Mouse (Mus musculus) neural tube, embryonic 15.5 days (tissue): Measurements from ENCODE around the gene Hist1h4b. TPM values are rescaled to one million over a fixed set of nuclear protein-coding genes. Genes with fewer than 3 reads are reported as not detected.
"Not testable (repeated sequence)": the region's sequence is repeated elsewhere in the genome, so short reads cannot be mapped to it uniquely, and the experiment has no call there.

Experiments
- ATAC-seq: fragments of 200-750 bp; cut with Nextera tagmentation; 2 replicates; pipeline ENCODE4 v1.8.0; 2017; ENCODE audit warnings: mild to moderate bottlenecking, moderate TSS enrichment, moderate library complexity; ENCODE audit not compliant: low FRiP score
- H3K27ac ChIP-seq: fragments of 300-500 bp; sonication (generic); replicated peaks from 2 replicates; pipeline ENCODE4 v1.5.1; 2015; ENCODE audit warnings: mild to moderate bottlenecking, inconsistent platforms
- H3K27me3 ChIP-seq: fragments of 300-500 bp; sonication (generic); replicated peaks from 2 replicates; pipeline ENCODE4 v1.6.1; 2015; ENCODE audit warnings: inconsistent platforms
- H3K36me3 ChIP-seq: fragments of 300-500 bp; sonication (generic); 2 replicates; pipeline ENCODE4 v1.6.1; 2015; ENCODE audit warnings: inconsistent platforms
- H3K4me1 ChIP-seq: fragments of 300-500 bp; sonication (generic); 2 replicates; pipeline ENCODE4 v1.6.1; 2015; ENCODE audit warnings: inconsistent platforms
- H3K4me2 ChIP-seq: fragments of 300-500 bp; sonication (generic); 2 replicates; pipeline ENCODE4 v1.6.1; 2015; ENCODE audit warnings: inconsistent platforms, mild to moderate bottlenecking, moderate library complexity
- H3K4me3 ChIP-seq: fragments of 300-500 bp; sonication (generic); replicated peaks from 2 replicates; pipeline ENCODE4 v1.5.1; 2015; ENCODE audit warnings: mild to moderate bottlenecking, inconsistent platforms
- H3K9ac ChIP-seq: fragments of 300-500 bp; sonication (generic); replicated peaks from 2 replicates; pipeline ENCODE4 v1.6.1; 2015; ENCODE audit warnings: mild to moderate bottlenecking, inconsistent platforms
- H3K9me3 ChIP-seq: fragments of 300-500 bp; sonication (generic); replicated peaks from 2 replicates; pipeline ENCODE4 v1.6.1; 2016; ENCODE audit warnings: inconsistent platforms
- WGBS: fragments of 180-500 bp; shearing (Covaris S2); methylation state at CpG from one replicate; pipeline ENCODE4 v1.1.7; 2015; ENCODE audit warnings: mixed read lengths; 5-methylcytosine and 5-hydroxymethylcytosine counted together
- polyA plus RNA-seq: library from polyadenylated mRNA; unstranded; fragments of >200 nt; fragmentation: Nextera tagmentation; extraction: Ambion mirVana; gene quantifications from 2 replicates; pipeline ENCODE4 v1.2.1, GENCODE M21; 2015

Hist1h4b gene
- polyA plus RNA-seq, 1 experiment from 2014 or later = 1.0 TPM

- Histone ChIP-seq H3K4me1 (peaks cover 32% of the 10 kb centered on the region), H3K4me3 (no peak overlapping the region), H3K27me3 (no peaks in the 10 kb centered on the region), H3K27ac (no peak overlapping the region), H3K9me3 (no peaks in the 10 kb centered on the region), H3K9ac (no peak overlapping the region; the same call in 1 of the 2 replicates), H3K4me2 (no peak overlapping the region), H3K36me3 (no peaks in the 10 kb centered on the region)
- WGBS = 84% methylated on average over 5 of the region's 5 CpGs
- no peak for ATAC-seq
Measured at GRCm38 (mm10) chr13:23743215-23743614, 13.6 kb upstream of the Hist1h4b start.

- Histone ChIP-seq H3K27ac (no peak overlapping the region), H3K4me2 (no peak overlapping the region), H3K36me3 (no peaks in the 10 kb centered on the region), H3K9me3 (no peaks in the 10 kb centered on the region), H3K9ac (no peak overlapping the region), H3K27me3 (no peaks in the 10 kb centered on the region), H3K4me1 (peaks cover 31% of the 10 kb centered on the region), H3K4me3 (no peak overlapping the region)
- WGBS = 52% methylated on average over 4 of the region's 4 CpGs
- no peak for ATAC-seq
Measured at GRCm38 (mm10) chr13:23743963-23744362, 12.8 kb upstream of the Hist1h4b start.

GRCm38 (mm10) chr13:23744421-23745380 is 12.1 kb upstream of the Hist1h4b start:
- Histone ChIP-seq H3K36me3 (no peaks in the 10 kb centered on the region), H3K4me3 (peak overlapping the region; percentile 46), H3K27me3 (no peaks in the 10 kb centered on the region), H3K4me1 (peaks cover 23% of the 10 kb centered on the region), H3K9me3 (no peaks in the 10 kb centered on the region), H3K4me2 (peak overlapping the region; percentile 81), H3K27ac (no peak overlapping the region), H3K9ac (no peak overlapping the region)
- WGBS = 1% methylated on average over 23 of the region's 36 CpGs
- no peak for ATAC-seq

DNA sequence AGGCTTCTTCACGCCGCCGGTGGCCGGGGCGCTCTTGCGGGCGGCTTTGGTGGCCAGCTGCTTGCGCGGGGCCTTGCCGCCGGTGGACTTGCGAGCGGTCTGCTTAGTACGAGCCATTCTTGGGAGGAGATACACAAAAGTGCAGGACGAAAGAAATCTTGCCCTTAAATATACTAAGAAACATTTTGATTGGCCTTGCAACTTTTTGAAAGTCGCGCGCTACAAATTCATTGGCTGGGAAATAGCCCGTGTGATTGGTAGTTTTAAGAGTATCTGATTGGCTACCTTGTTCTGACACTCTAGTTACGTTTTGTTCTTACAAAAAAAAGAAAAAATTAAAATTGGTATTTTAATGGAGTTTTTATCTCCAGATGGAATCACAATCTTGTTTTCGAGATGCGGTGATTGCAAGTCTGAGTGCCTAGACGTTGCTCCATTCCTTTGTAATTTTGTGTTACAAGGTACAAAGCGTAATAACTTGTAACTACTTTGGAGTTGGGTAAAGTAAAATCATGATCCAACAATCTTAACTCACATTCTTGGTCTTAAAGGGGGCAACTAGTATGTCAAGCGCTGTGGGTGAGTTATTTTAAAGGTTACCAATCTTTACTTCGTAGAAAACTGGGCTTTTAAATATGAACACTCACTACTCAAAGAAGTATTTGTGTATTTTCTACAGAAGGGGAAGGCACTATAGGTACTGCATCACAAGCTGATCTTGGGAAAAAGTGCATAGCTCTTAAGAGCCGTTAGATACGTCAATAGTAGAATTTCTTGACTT is 11.2 kb upstream of the Hist1h4b start, which contains the start of gene Hist1h3c:
TSS of gene Hist1h3c (minus strand) at position 222 of the 781 bp plus-strand sequence.
- H3K9me3 ChIP-seq = no peaks in the 10 kb centered on the region
- peak; percentile 81 for ATAC-seq
- H3K27me3 ChIP-seq = no peaks in the 10 kb centered on the region
- H3K4me3 ChIP-seq = peak within 1 kb of the TSS; percentile 46
- peak within 1 kb of the TSS; percentile 81 for H3K4me2 ChIP-seq
- WGBS = 1% methylated on average over 27 of the region's 28 CpGs
- H3K36me3 ChIP-seq = no peaks in the 10 kb centered on the region
- peaks cover 16% of the 10 kb centered on the region for H3K4me1 ChIP-seq
- H3K9ac ChIP-seq = peak within 1 kb of the TSS; percentile 51
- peak within 1 kb of the TSS; percentile 96 for H3K27ac ChIP-seq

- H3K9me3 ChIP-seq, H3K27me3 ChIP-seq, H3K36me3 ChIP-seq: not testable (repeated sequence)
- Histone ChIP-seq H3K9ac (peak within 1 kb of the TSS; percentile 51), H3K4me3 (peak within 1 kb of the TSS; percentile 46), H3K4me2 (peak within 1 kb of the TSS; percentile 81), H3K27ac (peak within 1 kb of the TSS; percentile 96), H3K4me1 (peaks cover 18% of the 10 kb centered on the region)
- ATAC-seq = peak; percentile 93
- WGBS = under 1% methylated on average over 42 of the region's 58 CpGs
Measured at GRCm38 (mm10) chr13:23746201-23747080, 10.4 kb upstream of the Hist1h4b start, which contains the start of gene Hist1h2bb. TSS of gene Hist1h2bb (plus strand) at chr13:23746734.

GRCm38 (mm10) chr13:23747081-23747891 is 9.5 kb upstream of the Hist1h4b start:
- ATAC-seq = peak; percentile 16; the same call in 1 of the 2 replicates
- H3K9ac ChIP-seq = 0 out of 2 replicates have a peak overlapping the region, but pooled peaks have one; percentile 29
- H3K36me3 ChIP-seq = no peaks in the 10 kb centered on the region
- no peaks in the 10 kb centered on the region for H3K9me3 ChIP-seq
- peaks cover 22% of the 10 kb centered on the region for H3K4me1 ChIP-seq
- peak overlapping the region; percentile 46 for H3K4me3 ChIP-seq
- H3K27me3 ChIP-seq = no peaks in the 10 kb centered on the region
- H3K4me2 ChIP-seq = peak overlapping the region; percentile 81
- peak overlapping the region; percentile 96 for H3K27ac ChIP-seq
- WGBS = 3% methylated on average over 10 of the region's 13 CpGs

DNA sequence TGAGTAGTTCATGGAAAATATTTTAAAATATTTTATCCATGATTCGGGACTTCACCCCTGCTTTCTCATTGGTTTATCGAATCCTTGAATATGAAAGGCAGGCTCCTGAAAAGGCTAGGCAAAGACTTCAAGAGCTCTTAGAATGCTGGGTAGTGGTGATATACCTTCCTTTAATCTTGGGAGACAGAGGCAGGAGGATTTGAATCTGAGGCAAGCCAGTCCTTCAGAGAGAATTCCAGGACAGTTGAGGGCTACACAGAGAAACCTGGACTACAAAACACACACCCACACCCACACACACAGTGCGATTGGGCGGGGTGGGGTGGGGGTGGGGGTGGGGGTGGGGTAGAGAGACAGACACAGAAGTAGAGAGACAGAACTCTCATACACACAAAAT is 8.9 kb upstream of the Hist1h4b start:
- no peak for ATAC-seq
- H3K27ac ChIP-seq = no peak overlapping the region
- H3K4me1 ChIP-seq = peaks cover 25% of the 10 kb centered on the region
- WGBS = 2% methylated on average over 4 of the region's 4 CpGs
- H3K27me3 ChIP-seq = no peaks in the 10 kb centered on the region
- H3K9ac ChIP-seq = no peak overlapping the region
- no peaks in the 10 kb centered on the region for H3K36me3 ChIP-seq
- H3K4me2 ChIP-seq = no peak overlapping the region
- H3K9me3 ChIP-seq = no peaks in the 10 kb centered on the region
- H3K4me3 ChIP-seq = no peak overlapping the region

GRCm38 (mm10) chr13:23749563-23750121 is 7.2 kb upstream of the Hist1h4b start:
- no peak overlapping the region for H3K4me3 ChIP-seq
- 89% methylated on average over 5 of the region's 5 CpGs for WGBS
- H3K4me1 ChIP-seq = peaks cover 25% of the 10 kb centered on the region
- H3K9ac ChIP-seq = no peak overlapping the region
- ATAC-seq = no peak
- peak overlapping the region; percentile 65; the same call in 1 of the 2 replicates for H3K27ac ChIP-seq
- no peaks in the 10 kb centered on the region for H3K36me3 ChIP-seq
- H3K27me3 ChIP-seq = no peaks in the 10 kb centered on the region
- no peak overlapping the region for H3K4me2 ChIP-seq
- no peaks in the 10 kb centered on the region for H3K9me3 ChIP-seq

GRCm38 (mm10) chr13:23750839-23751477 is 5.9 kb upstream of the Hist1h4b start, which contains the start of gene Hist1h2ab:
TSS of gene Hist1h2ab (plus strand) at chr13:23751126.
- not testable (repeated sequence) for H3K36me3 ChIP-seq, H3K27me3 ChIP-seq, H3K9me3 ChIP-seq
- peak within 1 kb of the TSS; percentile 52 for H3K9ac ChIP-seq
- peaks cover 19% of the 10 kb centered on the region for H3K4me1 ChIP-seq
- ATAC-seq = peak; percentile 65
- peak within 1 kb of the TSS; percentile 46 for H3K4me3 ChIP-seq
- H3K4me2 ChIP-seq = peak within 1 kb of the TSS; percentile 81
- peak within 1 kb of the TSS; percentile 93 for H3K27ac ChIP-seq
- WGBS = 2% methylated on average over 28 of the region's 47 CpGs
